Mouse (Mus musculus): ENCODE measurements around the gene Gm14399.
"Not testable (repeated sequence)": the region's sequence is repeated elsewhere in the genome, so short reads cannot be mapped to it uniquely, and the experiment has no call there.

DNA sequence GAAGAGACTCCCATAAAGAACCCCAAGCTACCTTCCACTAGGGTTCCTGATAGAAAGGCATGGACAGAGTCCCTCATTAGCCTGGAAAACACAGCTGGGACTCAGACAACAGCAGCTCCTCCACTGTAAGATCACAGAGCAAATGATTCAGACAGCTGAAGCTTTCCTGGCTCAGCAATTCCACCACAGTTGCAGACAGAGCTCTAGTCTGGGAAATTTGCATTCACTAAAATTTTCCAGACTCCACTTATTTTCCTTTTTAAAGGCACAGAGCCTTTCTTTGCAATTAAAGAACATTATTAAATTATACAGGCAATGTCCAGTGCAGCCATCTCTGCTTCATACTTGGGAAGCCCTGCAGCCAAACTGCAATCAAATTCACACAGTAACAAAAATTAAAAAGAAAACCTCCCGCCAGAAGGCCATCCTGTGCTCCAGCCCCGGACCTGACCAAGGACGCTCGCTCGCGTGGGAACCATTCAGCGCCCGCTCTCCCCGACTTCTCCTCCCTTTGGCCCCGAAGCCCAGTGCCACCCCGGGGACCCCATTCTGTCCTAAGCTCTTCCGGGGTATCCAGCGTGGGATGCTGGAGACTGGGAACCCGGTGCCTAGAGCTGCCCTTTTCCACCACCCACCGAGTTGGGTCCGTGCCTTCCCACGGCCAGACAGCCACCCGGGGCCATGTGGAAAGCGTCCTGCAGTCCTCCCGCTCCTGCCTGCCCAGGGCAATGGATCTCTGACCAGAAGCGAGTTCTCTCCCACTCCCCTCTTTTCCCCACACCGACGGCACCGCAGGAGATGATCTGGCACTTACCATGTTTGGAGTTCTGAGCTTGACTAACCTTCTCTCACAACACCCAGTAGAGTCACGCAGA is 457 bp downstream of the Gm14399 start:
- not testable (repeated sequence) for TF ChIP-seq GATA1 (IDR thresholded peaks at IDR 0.05; ENCODE audit: borderline replicate concordance, low read length); FLI1 (IDR thresholded peaks at IDR 0.05; ENCODE audit: low read length)

Data from megakaryocyte, embryonic 14.5 days (primary cell).